ENCODE assay signal across 14 mouse cellular contexts in the genomic region with DNA sequence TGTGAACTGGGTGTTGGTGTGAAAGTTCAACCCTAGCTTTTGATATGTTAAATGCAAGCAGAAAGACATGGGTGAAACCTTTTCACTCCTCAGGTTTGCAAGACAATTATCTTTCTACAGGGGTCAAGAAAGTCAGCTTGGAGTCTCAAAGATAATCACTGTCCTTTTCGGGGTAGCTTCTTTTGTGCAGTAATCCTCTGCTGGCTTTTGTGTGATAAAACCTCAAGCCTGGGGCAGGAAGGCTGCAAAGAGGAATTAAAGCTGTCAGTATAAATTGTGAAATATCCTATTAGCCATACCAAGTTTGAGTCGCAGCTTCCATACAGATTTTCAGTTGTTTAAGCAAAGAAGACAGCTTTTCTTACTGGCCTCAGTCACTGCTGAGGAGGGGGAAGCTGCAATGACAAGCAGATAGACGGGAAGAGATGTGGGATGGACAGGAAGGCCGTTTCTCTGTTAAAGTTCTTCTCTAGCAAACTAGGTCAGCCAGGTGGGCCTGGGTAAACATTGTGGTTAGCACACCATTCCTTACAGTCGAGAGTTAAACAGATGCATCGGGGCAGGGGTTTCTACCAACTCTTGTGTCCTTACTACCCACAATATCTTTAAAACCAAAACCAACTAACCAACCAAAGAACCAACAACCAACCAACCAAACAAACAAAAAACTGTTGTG. TPM values are rescaled to one million over a fixed set of nuclear protein-coding genes. Genes with fewer than 3 reads are reported as not detected.
A peak's percentile ranks its signal among the peaks of the same experiment; 100 is the strongest.
DNase-seq lines count a peak whose midpoint lies in the region.
"Had no signal": no experiment of that assay in that cellular context is flagged by ENCODE, and none has a peak within 500 bp of the region (broad histone marks: within the 10 kb centered on the region; RNA-seq: fewer than 3 reads in every experiment).

No protein-coding gene starts in this region.

- DNase-seq in 416B (ENCODE audit: low read depth) (peak; percentile 80), ES-CJ7 (ENCODE audit: low read depth, low spot score) (peak; percentile 69)
- peak; percentile 15 for DNase-seq in embryo, embryonic 11 days
- peak; percentile 11 for DNase-seq in retina, postnatal 1 day
- no peak for DNase-seq in lung, postnatal 4 days
- no peak for DNase-seq in yolk sac, embryonic 10.5 days (ENCODE audit: low spot score)
- no peak for DNase-seq in layer of hippocampus, postnatal 10 days (ENCODE audit: low spot score in 2 of 2)
- DNase-seq in kidney, postnatal 10 days = no peak
- DNase-seq: adrenal gland, postnatal 14 days; cerebellum, postnatal 25 days; kidney, adult 18-20 months; lung, adult 2 months; right cerebral cortex, adult 18-20 months; spleen, adult 18-20 months had no signal

RNA-seq across cellular contexts. Expression of gene Chd1, which starts 26.7 kb away (rescaled TPM):
- 10 to 100 TPM; 22.8 to 28.0 TPM for total RNA-seq in layer of hippocampus, postnatal 10 days (2021)

Comparison
In these comparisons a context has a peak if more than half of its experiments do, and no peak if none do; other contexts are left out.
1. DNase-seq: peak in 416B (single experiment), ES-CJ7 (single experiment), embryo, embryonic 11 days (single experiment) and retina, postnatal 1 day (single experiment); none in lung, postnatal 4 days (0 of 2), yolk sac, embryonic 10.5 days (single experiment), layer of hippocampus, postnatal 10 days (0 of 2) and kidney, postnatal 10 days (single experiment).